Mouse (Mus musculus) cerebellum, postnatal 10 days (tissue): ENCODE data around the gene Dlgap1.

Experiments
- DNase-seq, 2 experiments: peaks; one replicate each; pipeline ENCODE4 v3.0.0; 2021; ENCODE audit warnings: mixed read lengths in 2 of 2

The Dlgap1 gene

GRCm38 (mm10) chr17:70738168-70738854 is 769.4 kb downstream of the Dlgap1 start:
- DNase-seq: peak; percentile 82 to 86

GRCm38 (mm10) chr17:70739346-70739745 is 770.5 kb downstream of the Dlgap1 start:
- no peak for DNase-seq

- no peak for DNase-seq
Observed at GRCm38 (mm10) chr17:70741696-70742095, 772.8 kb downstream of the Dlgap1 start.

GRCm38 (mm10) chr17:70744570-70745153 is 775.8 kb downstream of the Dlgap1 start:
- DNase-seq: no peak

GRCm38 (mm10) chr17:70745385-70745784 is 776.5 kb downstream of the Dlgap1 start:
- no peak for DNase-seq

GRCm38 (mm10) chr17:70746379-70747079 is 777.7 kb downstream of the Dlgap1 start:
- no peak for DNase-seq

GRCm38 (mm10) chr17:70747731-70748475 is 779.0 kb downstream of the Dlgap1 start:
- no peak for DNase-seq

GRCm38 (mm10) chr17:70748476-70748830 is 779.6 kb downstream of the Dlgap1 start:
- DNase-seq: no peak

- no peak for DNase-seq
Observed at GRCm38 (mm10) chr17:70748964-70749650, 780.2 kb downstream of the Dlgap1 start.

- no peak for DNase-seq
Observed at GRCm38 (mm10) chr17:70750236-70751160, 781.6 kb downstream of the Dlgap1 start.

GRCm38 (mm10) chr17:70751161-70751651 is 782.3 kb downstream of the Dlgap1 start:
- no peak for DNase-seq

- DNase-seq: no peak
Observed at GRCm38 (mm10) chr17:70751676-70752075, 782.8 kb downstream of the Dlgap1 start.

GRCm38 (mm10) chr17:70753444-70754032 is 784.7 kb downstream of the Dlgap1 start:
- no peak for DNase-seq

- no peak for DNase-seq
Observed at GRCm38 (mm10) chr17:70754041-70754440, 785.2 kb downstream of the Dlgap1 start.

GRCm38 (mm10) chr17:70754638-70755037 is 785.8 kb downstream of the Dlgap1 start:
- no peak for DNase-seq

GRCm38 (mm10) chr17:70755039-70755668 is 786.3 kb downstream of the Dlgap1 start:
- DNase-seq: peak; percentile 91

GRCm38 (mm10) chr17:70755669-70756263 is 786.9 kb downstream of the Dlgap1 start:
- DNase-seq: no peak

GRCm38 (mm10) chr17:70762001-70762400 is 793.1 kb downstream of the Dlgap1 start:
- no peak for DNase-seq

- no peak for DNase-seq
Observed at GRCm38 (mm10) chr17:70762634-70763033, 793.8 kb downstream of the Dlgap1 start.

GRCm38 (mm10) chr17:70765337-70765736 is 796.5 kb downstream of the Dlgap1 start:
- no peak for DNase-seq
